Mouse (Mus musculus): ENCODE measurements around the gene Hist1h3d. TPM values are rescaled to one million over a fixed set of nuclear protein-coding genes. Genes with fewer than 3 reads are reported as not detected.

Hist1h3d gene
- total and polyA plus RNA-seq, 3 experiments: 1.4 to 150 TPM; not detected in 1

GRCm38 (mm10) chr13:23526312-23526711 lies 49.3 kb upstream of the Hist1h3d start:
- Histone ChIP-seq H3K4me3 (ENCODE audit: control insufficient read depth in 1 of 2, insufficient read depth in 1 of 2, low read depth in 2 of 2, low read length in 2 of 2) (peak overlapping the region; percentile 62 to 81), H3K79me2 (ENCODE audit: control insufficient read depth, insufficient read depth, low read length, poor library complexity) (no peaks in the 10 kb centered on the region; the same call in 1 of the 2 replicates), H3K27ac (ENCODE audit: control insufficient read depth, low read depth, low read length) (peak overlapping the region; percentile 66), H3K36me3 (ENCODE audit: control insufficient read depth in 1 of 2, insufficient read depth in 2 of 2, low read length in 2 of 2) (peaks cover 0 to 14% of the 10 kb centered on the region in 2 experiments; a peak in 2 of 4 replicates), H3K4me1 (ENCODE audit: control insufficient read depth in 1 of 2, insufficient read depth in 2 of 2, low read length in 2 of 2) (peaks cover 6% of the 10 kb centered on the region in 2 experiments), H3K27me3 (ENCODE audit: control insufficient read depth in 1 of 2, insufficient read depth in 2 of 2, low read length in 2 of 2) (no peaks in the 10 kb centered on the region), H3K9me3 (replicated peaks; ENCODE audit: insufficient read depth, low read length) (no peaks in the 10 kb centered on the region), H3K9ac (ENCODE audit: control insufficient read depth, low read depth, low read length, poor library complexity, severe bottlenecking) (peak overlapping the region; percentile 84)
- no peak for TF ChIP-seq GABPA (IDR thresholded peaks at IDR 0.05; ENCODE audit: low read depth, low read length)
- TF ChIP-seq TBP (IDR thresholded peaks at IDR 0.05; ENCODE audit: low read depth, low read length): peak; percentile 100
- DNase-seq (ENCODE audit: low read depth, low spot score): peak; percentile 94

- Histone ChIP-seq H3K27me3 (ENCODE audit: control insufficient read depth in 1 of 2, insufficient read depth in 2 of 2, low read length in 2 of 2) (no peaks in the 10 kb centered on the region), H3K36me3 (ENCODE audit: control insufficient read depth in 1 of 2, insufficient read depth in 2 of 2, low read length in 2 of 2) (peaks cover 0 to 26% of the 10 kb centered on the region in 2 experiments; a peak in 2 of 4 replicates), H3K9me3 (replicated peaks; ENCODE audit: insufficient read depth, low read length) (no peaks in the 10 kb centered on the region), H3K4me3 (ENCODE audit: control insufficient read depth in 1 of 2, insufficient read depth in 1 of 2, low read depth in 2 of 2, low read length in 2 of 2) (no peak overlapping the region), H3K9ac (ENCODE audit: control insufficient read depth, low read depth, low read length, poor library complexity, severe bottlenecking) (no peak overlapping the region), H3K79me2 (ENCODE audit: control insufficient read depth, insufficient read depth, low read length, poor library complexity) (no peaks in the 10 kb centered on the region; the same call in 1 of the 2 replicates), H3K27ac (ENCODE audit: control insufficient read depth, low read depth, low read length) (no peak overlapping the region), H3K4me1 (ENCODE audit: control insufficient read depth in 1 of 2, insufficient read depth in 2 of 2, low read length in 2 of 2) (peaks cover 6% of the 10 kb centered on the region in 2 experiments)
- TF ChIP-seq UBTF (IDR thresholded peaks at IDR 0.05; ENCODE audit: borderline replicate concordance, insufficient read depth, low read depth, low read length) (no peak), MYC (IDR thresholded peaks at IDR 0.05; ENCODE audit: low read depth, low read length) (no peak), ZMIZ1 (IDR thresholded peaks at IDR 0.05; ENCODE audit: low read depth, low read length) (no peak), NELFE (IDR thresholded peaks at IDR 0.05; ENCODE audit: low read depth, low read length) (no peak), TCF12 (IDR thresholded peaks at IDR 0.05; ENCODE audit: low read depth, low read length) (no peak), MAFK (IDR thresholded peaks at IDR 0.05; ENCODE audit: borderline replicate concordance, low read depth, low read length) (no peak), JUND (IDR thresholded peaks at IDR 0.05; ENCODE audit: low read depth, low read length) (no peak), POLR2AphosphoS5 (IDR thresholded peaks at IDR 0.05; ENCODE audit: borderline replicate concordance, low read depth, low read length) (no peak), ZNF384 (IDR thresholded peaks at IDR 0.05; ENCODE audit: low read depth, low read length) (no peak), MEF2A (IDR thresholded peaks at IDR 0.05; ENCODE audit: extremely low read depth, insufficient replicate concordance, low read depth, low read length, poor library complexity, severe bottlenecking) (no peak), BHLHE40 (IDR thresholded peaks at IDR 0.05; ENCODE audit: borderline replicate concordance, low read depth, low read length) (no peak), ETS1 (IDR thresholded peaks at IDR 0.05; ENCODE audit: low read depth, low read length) (no peak), KAT2A (conservative IDR thresholded peaks at IDR 0.05; ENCODE audit: low read depth, low read length) (no peak), SMC3 (IDR thresholded peaks at IDR 0.05; ENCODE audit: low read depth, low read length) (no peak), MXI1 (IDR thresholded peaks at IDR 0.05; ENCODE audit: low read depth, low read length) (no peak), RAD21 (IDR thresholded peaks at IDR 0.05; ENCODE audit: low read depth, low read length) (no peak)
- no peak for DNase-seq (ENCODE audit: low read depth, low spot score)
Measured at GRCm38 (mm10) chr13:23529005-23529404, 46.6 kb upstream of the Hist1h3d start.
